Comparison of ENCODE assay signal across 15 mouse cellular contexts in genomic region chr2:28240920-28241319, GRCm38 (mm10).
"Had no signal": no experiment of that assay in that cellular context is flagged by ENCODE, and none has a peak within 500 bp of the region (broad histone marks: within the 10 kb centered on the region; RNA-seq: fewer than 3 reads in every experiment).

No protein-coding gene starts in this region.

- H3K4me2 ChIP-seq: stomach, embryonic 15.5 days had no signal

- H3K9ac ChIP-seq: neural tube, embryonic 12.5 days; stomach, embryonic 15.5 days had no signal

- H3K36me3 ChIP-seq: neural tube, embryonic 12.5 days; stomach, embryonic 15.5 days had no signal

- DNase-seq: retina, postnatal 1 day; right cerebral cortex, adult 18-20 months; right cerebral cortex, postnatal 14 days; right cerebral cortex, postnatal 25 days; right cerebral cortex, postnatal 4 days; spleen, adult 18-20 months; thymus, adult 18-20 months; thymus, adult 2 months; thymus, postnatal 14 days; thymus, postnatal 25 days; thymus, postnatal 36 days; thymus, postnatal 4 days had no signal

- H3K27ac ChIP-seq: neural tube, embryonic 12.5 days; stomach, embryonic 15.5 days; stomach, postnatal 0 days had no signal

- H3K27me3 ChIP-seq: neural tube, embryonic 12.5 days; stomach, embryonic 15.5 days had no signal

- H3K4me3 ChIP-seq: neural tube, embryonic 12.5 days; stomach, embryonic 15.5 days had no signal

- H3K4me1 ChIP-seq: stomach, embryonic 15.5 days had no signal

- H3K9me3 ChIP-seq: neural tube, embryonic 12.5 days; stomach, embryonic 15.5 days had no signal
